Mouse (Mus musculus) cortical plate, adult 2 months (tissue): Measurements from ENCODE around the gene Alb.

Experiments used
- CTCF ChIP-seq: fragments of 200-500 bp; IDR thresholded peaks from 2 replicates; pipeline ENCODE4 v1.5.1; 2011; ENCODE audit warnings: mild to moderate bottlenecking, control low read depth, low read length; ENCODE audit not compliant: insufficient read depth; ENCODE audit errors: extremely low read depth
- POLR2A ChIP-seq: fragments of 200-500 bp; IDR thresholded peaks from 2 replicates; pipeline ENCODE4 v1.6.1; 2011; ENCODE audit warnings: mild to moderate bottlenecking, low read length, control low read depth; ENCODE audit not compliant: insufficient read depth; ENCODE audit errors: extremely low read depth

- TF ChIP-seq CTCF, result no peak
- no peak for TF ChIP-seq POLR2A
Measured at GRCm38 (mm10) chr5:90492440-90492839, 31.7 kb downstream of the Alb start.
